Mouse (Mus musculus) kidney, adult 2 months (tissue): ENCODE results near the gene Gm33543.

Source experiments
- CTCF ChIP-seq: fragments of 200-500 bp; conservative IDR thresholded peaks from 2 replicates; pipeline ENCODE4 v1.5.1; 2011; ENCODE audit warnings: low read depth, mild to moderate bottlenecking, control low read depth, low read length, moderate library complexity, mixed read lengths; ENCODE audit not compliant: insufficient read depth, insufficient read length
- POLR2A ChIP-seq: fragments of 200-500 bp; IDR thresholded peaks from one replicate; pipeline ENCODE4 v1.6.1; 2011; ENCODE audit warnings: low read depth, low read length, control low read depth

DNA sequence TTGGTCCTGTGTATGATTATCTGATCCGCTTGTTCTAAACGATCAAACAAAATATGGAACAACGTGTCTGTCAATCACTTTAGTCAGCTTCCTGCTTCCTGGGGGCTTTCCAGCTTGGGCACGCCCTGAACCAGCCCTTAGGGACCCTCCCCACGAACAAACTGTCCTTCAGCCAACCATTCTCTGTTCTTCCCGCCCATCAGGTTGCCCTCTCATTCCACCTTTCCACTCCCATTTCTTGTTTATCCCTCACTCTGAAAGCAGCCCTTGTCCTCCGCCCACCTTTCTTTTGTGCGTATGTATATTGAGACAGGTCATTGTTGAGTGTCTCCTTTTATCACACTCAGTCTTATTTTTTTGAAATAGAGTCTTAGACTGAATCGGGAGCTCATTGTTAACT is 49.4 kb upstream of the Gm33543 start:
- TF ChIP-seq CTCF (no peak), POLR2A (no peak)
